Mouse (Mus musculus): ENCODE data around the gene Gm3127. TPM values are rescaled to one million over a fixed set of nuclear protein-coding genes. Genes with fewer than 3 reads are reported as not detected.
A peak's percentile ranks its signal among the peaks of the same experiment; 100 is the strongest.
"Not testable (repeated sequence)": the region's sequence is repeated elsewhere in the genome, so short reads cannot be mapped to it uniquely, and the experiment has no call there.

Gene Gm3127
- not detected in 2 replicates for polyA plus RNA-seq (2014; fragmentation: Nextera tagmentation; extraction: Ambion mirVana)

DNA sequence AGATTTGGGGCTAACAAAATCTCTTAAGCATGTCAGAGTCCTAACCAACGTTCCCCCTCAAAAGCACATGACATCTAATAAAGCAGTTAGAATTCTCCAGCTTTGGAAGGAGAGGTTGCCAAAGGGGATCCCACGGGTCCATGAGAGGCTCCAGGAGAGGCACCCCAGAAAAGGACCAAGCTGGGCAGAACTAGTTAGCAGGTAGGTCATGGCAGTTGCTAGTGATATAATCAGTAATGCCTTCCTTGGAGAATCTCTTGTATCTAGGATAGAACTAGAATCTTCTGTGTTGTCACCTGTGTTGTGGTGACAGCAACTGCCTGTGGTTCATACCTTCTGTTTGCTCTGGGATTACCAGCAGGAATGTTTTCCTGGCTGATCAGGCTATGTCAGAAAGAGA is at the start of gene Gm3127:
Gene Gm3127, plus strand, starts transcription at position 301 of the 400 bp plus-strand sequence.
- not testable (repeated sequence) for H3K36me3 ChIP-seq (ENCODE audit: control insufficient read depth, insufficient read depth, low read length); H3K27ac ChIP-seq (ENCODE audit: low read depth, low read length); H3K4me3 ChIP-seq (ENCODE audit: low read depth, low read length); H3K9me3 ChIP-seq (ENCODE audit: control insufficient read depth, low read length); H3K27me3 ChIP-seq (ENCODE audit: control insufficient read depth, insufficient read depth, low read length); DNase-seq (ENCODE audit: low spot score, missing footprints); H3K4me2 ChIP-seq; H3K9ac ChIP-seq (ENCODE audit: low read length); H3K4me1 ChIP-seq (ENCODE audit: control insufficient read depth, insufficient read depth, low read length); ATAC-seq (ENCODE audit: low FRiP score)
- WGBS: no CpG with 5 or more reads among the region's 2 CpGs

DNA sequence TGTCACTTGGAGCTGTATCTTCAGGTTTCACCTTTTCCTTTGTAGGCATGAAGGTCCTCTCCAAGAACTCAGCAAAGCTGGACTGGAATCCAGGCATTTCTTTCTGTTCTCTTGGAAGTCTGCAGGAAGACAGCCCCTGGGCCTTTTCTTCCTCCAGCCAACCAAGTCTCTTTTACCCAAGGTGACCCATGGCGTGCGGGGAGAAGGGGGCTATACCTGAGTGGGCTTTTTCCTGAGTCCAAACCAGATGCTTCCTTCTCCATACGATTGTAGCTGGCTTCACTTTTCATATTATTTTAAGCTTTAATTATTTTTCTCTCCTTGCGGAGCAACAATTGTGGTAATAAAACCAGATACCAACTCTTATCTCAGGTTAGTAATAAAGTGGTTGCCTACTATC is 23.2 kb upstream of the Gm3127 start:
- not testable (repeated sequence) for H3K9ac ChIP-seq (ENCODE audit: low read length); H3K4me2 ChIP-seq; DNase-seq (ENCODE audit: low spot score, missing footprints); ATAC-seq (ENCODE audit: low FRiP score); H3K27me3 ChIP-seq (ENCODE audit: control insufficient read depth, insufficient read depth, low read length); H3K9me3 ChIP-seq (ENCODE audit: control insufficient read depth, low read length); H3K4me1 ChIP-seq (ENCODE audit: control insufficient read depth, insufficient read depth, low read length); H3K36me3 ChIP-seq (ENCODE audit: control insufficient read depth, insufficient read depth, low read length); H3K27ac ChIP-seq (ENCODE audit: low read depth, low read length); H3K4me3 ChIP-seq (ENCODE audit: low read depth, low read length)
- WGBS: 85% methylated on average over 3 of the region's 4 CpGs

DNA sequence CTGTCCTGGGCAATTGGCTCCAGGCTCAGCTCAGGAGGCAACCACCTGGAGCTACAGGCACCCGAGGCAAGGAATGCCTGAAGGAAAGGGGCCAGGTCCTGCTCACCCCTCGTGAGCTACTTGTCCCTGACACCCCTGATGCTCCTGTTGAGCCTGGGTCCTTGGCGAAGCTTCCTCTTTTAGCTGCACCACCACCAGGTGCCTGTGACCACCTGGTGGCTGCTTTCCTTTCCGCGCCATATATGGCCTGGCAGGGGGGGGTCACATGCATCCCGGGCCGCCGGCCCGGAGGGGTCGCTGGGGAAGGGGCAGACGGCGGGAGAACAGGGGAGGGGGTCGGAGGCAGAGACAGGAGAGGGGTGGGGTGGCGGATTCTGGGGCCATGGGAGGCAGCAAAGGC is 17.2 kb downstream of the Gm3127 start:
- H3K9me3 ChIP-seq (ENCODE audit: control insufficient read depth, low read length); H3K36me3 ChIP-seq (ENCODE audit: control insufficient read depth, insufficient read depth, low read length); H3K27ac ChIP-seq (ENCODE audit: low read depth, low read length); ATAC-seq (ENCODE audit: low FRiP score); H3K27me3 ChIP-seq (ENCODE audit: control insufficient read depth, insufficient read depth, low read length); H3K4me1 ChIP-seq (ENCODE audit: control insufficient read depth, insufficient read depth, low read length): not testable (repeated sequence)
- Histone ChIP-seq H3K4me3 (ENCODE audit: low read depth, low read length) (peak overlapping the region; percentile 29), H3K4me2 (peak overlapping the region; percentile 44), H3K9ac (ENCODE audit: low read length) (peak overlapping the region; percentile 36; the same call in 1 of the 2 replicates)
- DNase-seq (ENCODE audit: low spot score, missing footprints): peak; percentile 72
- 7% methylated on average over 6 of the region's 14 CpGs for WGBS

DNA sequence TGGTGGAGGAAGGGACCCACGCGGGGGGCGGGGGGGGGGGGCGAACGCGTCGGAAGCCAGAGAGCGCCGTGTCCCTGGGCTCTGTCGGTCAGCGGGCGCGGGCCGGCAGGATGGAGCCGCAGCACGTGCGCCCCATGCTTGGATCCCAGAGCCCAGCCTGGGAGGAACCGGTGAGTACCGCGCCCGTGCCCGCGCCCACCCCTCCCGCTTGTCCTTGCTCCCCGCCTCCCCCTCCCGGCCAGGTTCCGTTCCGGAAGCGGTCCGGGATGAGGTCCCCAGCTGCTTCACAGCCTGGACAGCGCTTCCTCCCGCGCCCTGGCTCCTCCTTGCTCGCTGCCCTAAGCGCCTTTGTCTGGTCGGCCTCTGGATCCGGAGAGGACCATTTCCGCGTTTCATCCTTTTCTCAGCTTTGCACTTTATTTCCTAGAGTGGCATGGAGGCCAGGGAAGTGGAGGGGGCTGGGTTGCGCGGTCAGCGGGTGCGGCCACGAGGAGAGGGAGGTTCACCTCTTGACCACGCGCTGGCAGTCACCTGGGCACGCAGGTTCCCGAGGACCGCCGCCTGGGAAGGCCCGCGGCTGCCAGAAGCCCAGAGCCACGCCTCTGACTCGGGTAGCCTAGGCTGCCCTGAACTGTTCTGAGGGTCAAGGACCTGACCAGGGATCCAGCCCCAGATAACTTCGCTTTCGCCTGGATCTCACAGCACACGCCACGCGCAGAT is 17.8 kb downstream of the Gm3127 start, which contains the start of gene Gm2974:
Gene Gm2974, plus strand, starts transcription at position 86 of the 720 bp plus-strand sequence.
- H3K4me1 ChIP-seq (ENCODE audit: control insufficient read depth, insufficient read depth, low read length); H3K36me3 ChIP-seq (ENCODE audit: control insufficient read depth, insufficient read depth, low read length); H3K9me3 ChIP-seq (ENCODE audit: control insufficient read depth, low read length); H3K27me3 ChIP-seq (ENCODE audit: control insufficient read depth, insufficient read depth, low read length); ATAC-seq (ENCODE audit: low FRiP score); H3K27ac ChIP-seq (ENCODE audit: low read depth, low read length): not testable (repeated sequence)
- WGBS: 9% methylated on average over 36 of the region's 59 CpGs
- peak; percentile 82 for DNase-seq (ENCODE audit: low spot score, missing footprints)
- Histone ChIP-seq H3K9ac (ENCODE audit: low read length) (peak within 1 kb of the TSS; percentile 36; the same call in 1 of the 2 replicates), H3K4me3 (ENCODE audit: low read depth, low read length) (peak within 1 kb of the TSS; percentile 29), H3K4me2 (peak within 1 kb of the TSS; percentile 44)

DNA sequence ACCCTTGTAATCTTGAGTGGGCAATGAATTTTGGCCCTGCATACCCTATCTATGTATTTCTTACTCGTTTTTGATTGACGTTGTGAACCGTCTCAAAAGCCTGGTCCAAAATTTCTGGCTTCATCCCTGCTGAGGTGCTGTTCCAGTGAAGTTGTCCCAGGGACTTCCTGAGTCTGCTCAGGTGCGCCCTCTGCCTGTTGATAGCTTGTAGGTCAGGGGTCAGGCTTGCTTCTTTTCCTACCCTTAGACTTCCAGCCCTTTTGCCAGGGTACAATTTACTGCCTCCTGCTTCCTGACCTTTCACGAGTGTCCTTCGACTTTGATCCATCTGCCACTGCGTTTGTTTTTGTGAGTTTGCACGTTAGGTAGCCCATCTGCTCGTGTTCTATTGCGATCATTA is 18.5 kb downstream of the Gm3127 start:
- 49% methylated on average over 4 of the region's 10 CpGs for WGBS
- H3K4me3 ChIP-seq (ENCODE audit: low read depth, low read length); H3K36me3 ChIP-seq (ENCODE audit: control insufficient read depth, insufficient read depth, low read length); H3K27ac ChIP-seq (ENCODE audit: low read depth, low read length); DNase-seq (ENCODE audit: low spot score, missing footprints); H3K4me2 ChIP-seq; H3K9ac ChIP-seq (ENCODE audit: low read length); H3K27me3 ChIP-seq (ENCODE audit: control insufficient read depth, insufficient read depth, low read length); H3K9me3 ChIP-seq (ENCODE audit: control insufficient read depth, low read length); ATAC-seq (ENCODE audit: low FRiP score); H3K4me1 ChIP-seq (ENCODE audit: control insufficient read depth, insufficient read depth, low read length): not testable (repeated sequence)

Other genes starting within 250 kb of the Gm3127 start
- not detected in 2 replicates for gene Gm3029, start 233.3 kb upstream of the Gm3127 start, polyA plus RNA-seq (2014; fragmentation: Nextera tagmentation; extraction: Ambion mirVana)
- 0.16 TPM in 1 of 2 replicates, not detected in the other for gene Gm3095, start 201.5 kb upstream of the Gm3127 start, polyA plus RNA-seq (2014; fragmentation: Nextera tagmentation; extraction: Ambion mirVana)
- gene Gm3099, start 166.6 kb upstream of the Gm3127 start, polyA plus RNA-seq (2014; fragmentation: Nextera tagmentation; extraction: Ambion mirVana): not detected in 2 replicates
- gene Gm5796, start 141.1 kb upstream of the Gm3127 start, polyA plus RNA-seq (2014; fragmentation: Nextera tagmentation; extraction: Ambion mirVana): 0.27 and 0.66 TPM in 2 replicates
- not detected in 2 replicates for gene Gm3115, start 80.9 kb upstream of the Gm3127 start, polyA plus RNA-seq (2014; fragmentation: Nextera tagmentation; extraction: Ambion mirVana)
- 0.42 and 1.3 TPM in 2 replicates for gene Gm8108, start 54.5 kb upstream of the Gm3127 start, polyA plus RNA-seq (2014; fragmentation: Nextera tagmentation; extraction: Ambion mirVana)
- 1.1 and 1.4 TPM in 2 replicates for gene Gm2974, start 17.5 kb downstream of the Gm3127 start, polyA plus RNA-seq (2014; fragmentation: Nextera tagmentation; extraction: Ambion mirVana)
- not detected in 2 replicates for gene Gm3138, start 84.6 kb downstream of the Gm3127 start, polyA plus RNA-seq (2014; fragmentation: Nextera tagmentation; extraction: Ambion mirVana)
- not detected in 2 replicates for gene Gm3149, start 152.3 kb downstream of the Gm3127 start, polyA plus RNA-seq (2014; fragmentation: Nextera tagmentation; extraction: Ambion mirVana)
- gene 2610042L04Rik, start 169.7 kb downstream of the Gm3127 start, polyA plus RNA-seq (2014; fragmentation: Nextera tagmentation; extraction: Ambion mirVana): 0.77 and 1.0 TPM in 2 replicates
- gene Gm3159, start 232.5 kb downstream of the Gm3127 start, polyA plus RNA-seq (2014; fragmentation: Nextera tagmentation; extraction: Ambion mirVana): not detected in 2 replicates

Data from midbrain, embryonic 11.5 days (tissue).